Mouse (Mus musculus) forebrain, embryonic 13.5 days (tissue): ENCODE data around the gene H2-Ke6. TPM values are rescaled to one million over a fixed set of nuclear protein-coding genes. Genes with fewer than 3 reads are reported as not detected.
A peak's percentile ranks its signal among the peaks of the same experiment; 100 is the strongest.

Experiments
- ATAC-seq: fragments of 200-750 bp; cut with Nextera tagmentation; 2 replicates; pipeline ENCODE4 v1.8.0; 2017
- H3K27ac ChIP-seq: fragments of 300-500 bp; sonication (generic); 2 replicates; pipeline ENCODE4 v1.5.1; 2015; ENCODE audit warnings: inconsistent platforms, mild to moderate bottlenecking, moderate library complexity
- H3K27me3 ChIP-seq: fragments of 300-500 bp; sonication (generic); 2 replicates; pipeline ENCODE4 v1.6.1; 2015; ENCODE audit warnings: mild to moderate bottlenecking, inconsistent platforms
- H3K36me3 ChIP-seq: fragments of 300-500 bp; sonication (generic); 2 replicates; pipeline ENCODE4 v1.6.1; 2015; ENCODE audit warnings: mild to moderate bottlenecking, inconsistent platforms; ENCODE audit not compliant: poor library complexity, severe bottlenecking
- H3K4me1 ChIP-seq: fragments of 300-500 bp; sonication (generic); 2 replicates; pipeline ENCODE4 v1.6.1; 2015; ENCODE audit warnings: inconsistent platforms
- H3K4me2 ChIP-seq: fragments of 300-500 bp; sonication (generic); 2 replicates; pipeline ENCODE4 v1.6.1; 2015; ENCODE audit warnings: inconsistent platforms, mild to moderate bottlenecking, moderate library complexity
- H3K4me3 ChIP-seq: fragments of 300-500 bp; sonication (generic); 2 replicates; pipeline ENCODE4 v1.5.1; 2015; ENCODE audit warnings: mild to moderate bottlenecking, inconsistent platforms
- H3K9ac ChIP-seq: fragments of 300-500 bp; sonication (generic); 2 replicates; pipeline ENCODE4 v1.6.1; 2015; ENCODE audit warnings: mild to moderate bottlenecking, inconsistent platforms
- H3K9me3 ChIP-seq: fragments of 300-500 bp; sonication (generic); replicated peaks from 2 replicates; pipeline ENCODE4 v1.6.1; 2016; ENCODE audit warnings: inconsistent platforms
- WGBS: fragments of 180-500 bp; shearing (Covaris S2); methylation state at CpG from one replicate; pipeline ENCODE4 v1.1.7; 2015; 5-methylcytosine and 5-hydroxymethylcytosine counted together
- polyA plus RNA-seq: library from polyadenylated mRNA; unstranded; fragments of >200 nt; fragmentation: Nextera tagmentation; extraction: Ambion mirVana; gene quantifications from 2 replicates; pipeline ENCODE4 v1.2.1, GENCODE M21; 2015

H2-Ke6 gene
- polyA plus RNA-seq, 1 experiment from 2014 or later: 76.0 TPM

DNA sequence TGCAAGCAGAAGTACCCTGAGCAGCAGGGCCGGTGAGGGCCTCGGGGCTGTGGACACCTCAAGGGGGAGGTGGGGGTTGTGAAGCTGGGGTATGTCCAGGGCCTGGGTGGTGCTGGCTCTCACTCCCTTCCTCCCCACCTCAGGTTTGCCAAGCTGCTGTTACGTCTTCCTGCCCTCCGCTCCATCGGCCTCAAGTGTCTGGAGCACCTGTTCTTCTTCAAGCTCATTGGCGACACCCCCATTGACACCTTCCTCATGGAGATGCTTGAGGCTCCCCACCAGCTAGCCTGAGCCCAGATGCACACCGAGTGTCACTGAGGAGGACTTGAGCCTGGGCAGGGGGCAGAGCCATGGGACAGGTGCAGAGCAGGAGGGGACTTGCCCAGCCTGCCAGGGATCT lies 9.4 kb upstream of the H2-Ke6 start:
- peaks cover 42% of the 10 kb centered on the region for H3K36me3 ChIP-seq
- no peak overlapping the region for H3K4me2 ChIP-seq
- no peaks in the 10 kb centered on the region for H3K9me3 ChIP-seq
- H3K9ac ChIP-seq: no peak overlapping the region
- no peak for ATAC-seq
- 0 out of 2 replicates have a peak, but pooled peaks cover 7% of the 10 kb centered on the region for H3K27me3 ChIP-seq
- 90% methylated on average over 7 of the region's 7 CpGs for WGBS
- no peak overlapping the region for H3K4me3 ChIP-seq
- peaks cover 54% of the 10 kb centered on the region for H3K4me1 ChIP-seq
- H3K27ac ChIP-seq: no peak overlapping the region

DNA sequence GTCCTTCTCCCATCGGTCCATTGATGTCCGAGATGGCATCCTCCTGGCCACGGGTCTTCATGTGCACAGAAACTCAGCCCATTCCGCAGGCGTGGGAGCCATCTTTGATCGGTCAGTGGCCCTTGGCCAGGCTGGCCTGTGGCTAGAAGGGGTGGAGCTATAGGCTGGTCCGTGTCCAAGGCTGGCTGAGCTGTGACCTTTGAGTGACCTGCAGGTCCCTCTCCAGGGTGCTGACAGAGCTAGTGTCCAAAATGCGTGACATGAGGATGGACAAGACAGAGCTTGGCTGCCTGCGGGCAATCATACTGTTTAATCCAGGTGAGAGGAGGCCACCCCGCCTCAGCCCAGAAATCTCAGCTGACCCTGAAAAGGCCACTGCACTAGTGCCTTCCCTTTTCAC lies 8.8 kb upstream of the H2-Ke6 start:
- WGBS: 83% methylated on average over 10 of the region's 10 CpGs
- no peak for ATAC-seq
- peaks cover 54% of the 10 kb centered on the region for H3K4me1 ChIP-seq

DNA sequence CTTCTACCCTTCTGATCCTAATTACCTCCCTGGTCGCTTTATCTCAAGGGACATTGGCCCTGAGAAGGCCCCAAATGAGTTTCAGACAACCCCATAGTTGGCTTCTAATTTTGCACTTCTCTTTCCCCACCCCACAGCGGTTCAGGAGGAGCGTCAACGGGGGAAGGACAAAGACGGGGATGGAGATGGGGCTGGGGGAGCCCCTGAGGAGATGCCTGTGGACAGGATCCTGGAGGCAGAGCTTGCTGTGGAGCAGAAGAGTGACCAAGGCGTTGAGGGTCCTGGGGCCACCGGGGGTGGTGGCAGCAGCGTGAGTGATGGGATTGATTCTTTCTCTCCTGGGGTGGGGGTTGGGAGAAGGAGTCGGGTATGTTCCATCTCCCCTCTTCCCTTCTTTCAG lies 7.7 kb upstream of the H2-Ke6 start:
- 88% methylated on average over 9 of the region's 9 CpGs for WGBS

More for the DNA sequence above, 8.8 kb upstream of the H2-Ke6 start:
- H3K4me3 ChIP-seq: no peak overlapping the region
- H3K36me3 ChIP-seq: peaks cover 42% of the 10 kb centered on the region
- H3K27me3 ChIP-seq: 0 out of 2 replicates have a peak, but pooled peaks cover 7% of the 10 kb centered on the region
- H3K4me2 ChIP-seq: no peak overlapping the region
- H3K9ac ChIP-seq: no peak overlapping the region
- H3K9me3 ChIP-seq: no peaks in the 10 kb centered on the region
- no peak overlapping the region for H3K27ac ChIP-seq

DNA sequence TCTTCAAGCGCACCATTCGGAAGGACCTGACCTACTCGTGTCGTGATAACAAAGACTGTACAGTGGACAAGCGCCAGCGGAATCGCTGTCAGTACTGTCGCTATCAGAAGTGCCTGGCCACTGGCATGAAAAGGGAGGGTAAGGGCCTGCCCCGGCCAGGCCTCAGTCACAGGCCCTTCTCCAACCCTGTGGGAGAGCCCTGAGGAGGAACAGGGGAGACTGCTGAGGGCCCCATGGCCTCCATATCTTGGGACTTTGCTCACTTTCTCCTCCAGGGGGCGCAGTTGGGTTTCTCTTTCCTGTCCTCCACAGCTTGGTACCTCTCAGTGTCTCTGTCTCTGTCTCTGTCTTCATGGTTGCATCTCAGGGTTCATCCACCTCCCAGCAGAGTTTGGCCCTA lies 6.2 kb upstream of the H2-Ke6 start:
- no peak overlapping the region for H3K27ac ChIP-seq
- H3K4me1 ChIP-seq: peaks cover 54% of the 10 kb centered on the region
- no peaks in the 10 kb centered on the region for H3K9me3 ChIP-seq
- no peak for ATAC-seq
- peaks cover 52% of the 10 kb centered on the region for H3K36me3 ChIP-seq
- H3K9ac ChIP-seq: no peak overlapping the region
- no peak overlapping the region for H3K4me3 ChIP-seq
- no peaks in the 10 kb centered on the region for H3K27me3 ChIP-seq
- 78% methylated on average over 10 of the region's 10 CpGs for WGBS
- H3K4me2 ChIP-seq: no peak overlapping the region

More for the DNA sequence above, 7.7 kb upstream of the H2-Ke6 start:
- H3K4me3 ChIP-seq: no peak overlapping the region
- H3K9me3 ChIP-seq: no peaks in the 10 kb centered on the region
- peaks cover 42% of the 10 kb centered on the region for H3K36me3 ChIP-seq
- no peak overlapping the region for H3K4me2 ChIP-seq
- H3K27me3 ChIP-seq: 0 out of 2 replicates have a peak, but pooled peaks cover 7% of the 10 kb centered on the region
- H3K9ac ChIP-seq: no peak overlapping the region
- H3K4me1 ChIP-seq: peaks cover 51% of the 10 kb centered on the region
- H3K27ac ChIP-seq: no peak overlapping the region
- no peak for ATAC-seq

DNA sequence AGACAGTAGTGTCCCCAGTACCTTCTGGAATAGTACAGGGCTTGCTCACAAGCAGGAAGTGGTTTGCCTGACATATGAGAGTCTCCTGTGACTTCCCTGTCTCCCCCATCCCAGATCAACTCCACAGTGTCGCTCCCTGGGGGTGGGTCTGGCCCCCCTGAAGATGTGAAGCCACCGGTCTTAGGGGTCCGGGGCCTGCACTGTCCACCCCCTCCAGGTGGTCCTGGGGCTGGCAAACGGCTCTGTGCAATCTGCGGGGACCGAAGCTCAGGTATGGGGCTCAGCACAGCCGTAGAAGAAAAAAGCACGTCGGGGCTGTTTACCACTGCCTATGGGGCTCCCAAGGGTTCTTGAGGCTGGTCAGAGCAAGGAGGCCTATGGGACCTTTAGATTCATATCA lies 5.6 kb upstream of the H2-Ke6 start:
- 94% methylated on average over 9 of the region's 9 CpGs for WGBS
- Histone ChIP-seq H3K4me2 (peak overlapping the region; percentile 99), H3K4me1 (peaks cover 54% of the 10 kb centered on the region), H3K36me3 (peaks cover 59% of the 10 kb centered on the region), H3K4me3 (peak overlapping the region; percentile 87; the same call in 1 of the 2 replicates), H3K27me3 (no peaks in the 10 kb centered on the region), H3K9me3 (no peaks in the 10 kb centered on the region), H3K9ac (peak overlapping the region; percentile 94; the same call in 1 of the 2 replicates), H3K27ac (no peak overlapping the region)
- ATAC-seq: no peak

DNA sequence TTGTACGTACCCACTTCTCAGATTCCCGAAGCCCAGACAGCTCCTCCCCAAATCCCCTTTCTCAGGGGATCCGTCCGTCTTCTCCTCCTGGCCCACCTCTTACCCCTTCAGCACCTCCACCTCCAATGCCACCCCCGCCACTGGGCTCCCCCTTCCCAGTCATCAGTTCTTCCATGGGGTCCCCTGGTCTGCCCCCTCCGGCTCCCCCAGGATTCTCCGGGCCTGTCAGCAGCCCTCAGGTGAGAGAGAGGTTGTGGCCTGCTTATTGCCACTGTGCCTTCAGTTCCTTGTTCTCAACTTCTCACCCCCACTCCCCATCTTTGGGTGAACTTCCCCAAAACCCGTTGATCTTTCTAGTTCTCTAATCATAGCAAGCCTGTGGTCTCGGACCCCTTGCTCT lies 4.9 kb upstream of the H2-Ke6 start:
- H3K9ac ChIP-seq: peak overlapping the region; percentile 94
- peak overlapping the region; percentile 99 for H3K4me2 ChIP-seq
- peaks cover 53% of the 10 kb centered on the region for H3K4me1 ChIP-seq
- H3K27me3 ChIP-seq: no peaks in the 10 kb centered on the region
- no peaks in the 10 kb centered on the region for H3K9me3 ChIP-seq
- peak overlapping the region; percentile 97; the same call in 1 of the 2 replicates for H3K27ac ChIP-seq
- WGBS: 64% methylated on average over 8 of the region's 9 CpGs
- H3K36me3 ChIP-seq: peaks cover 58% of the 10 kb centered on the region
- no peak for ATAC-seq
- H3K4me3 ChIP-seq: peak overlapping the region; percentile 87

DNA sequence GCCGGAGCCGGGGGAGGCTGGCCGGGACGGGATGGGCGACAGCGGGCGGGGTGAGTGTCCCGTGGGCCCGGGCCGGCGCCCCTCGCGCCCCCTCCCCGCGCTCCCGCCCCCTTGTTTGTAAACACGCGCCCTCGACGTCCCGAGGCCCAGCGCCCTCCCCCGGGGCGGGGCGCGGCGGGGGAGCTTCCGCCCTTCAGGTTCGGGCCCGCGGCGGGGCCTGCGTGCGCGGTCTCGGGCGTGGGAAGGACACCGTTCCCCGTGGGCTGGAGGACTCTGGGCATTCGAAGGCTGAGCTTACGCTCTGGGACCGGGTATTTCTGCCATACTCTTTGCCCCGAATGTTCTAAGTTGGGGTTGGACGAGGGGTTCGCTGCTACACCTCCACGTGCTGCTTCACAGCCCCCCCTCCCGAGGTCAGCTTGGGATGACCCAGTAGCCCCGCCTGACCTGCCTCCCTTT lies 4.3 kb upstream of the H2-Ke6 start:
- WGBS: 0% methylated on average over 20 of the region's 48 CpGs
- Histone ChIP-seq H3K4me2 (peak overlapping the region; percentile 99), H3K27ac (peak overlapping the region; percentile 97), H3K4me1 (peaks cover 55% of the 10 kb centered on the region), H3K27me3 (no peaks in the 10 kb centered on the region), H3K4me3 (peak overlapping the region; percentile 87), H3K36me3 (peaks cover 52% of the 10 kb centered on the region), H3K9ac (peak overlapping the region; percentile 94), H3K9me3 (no peaks in the 10 kb centered on the region)
- ATAC-seq: 0 out of 2 replicates have a peak, but pooled peaks have one; percentile 1

DNA sequence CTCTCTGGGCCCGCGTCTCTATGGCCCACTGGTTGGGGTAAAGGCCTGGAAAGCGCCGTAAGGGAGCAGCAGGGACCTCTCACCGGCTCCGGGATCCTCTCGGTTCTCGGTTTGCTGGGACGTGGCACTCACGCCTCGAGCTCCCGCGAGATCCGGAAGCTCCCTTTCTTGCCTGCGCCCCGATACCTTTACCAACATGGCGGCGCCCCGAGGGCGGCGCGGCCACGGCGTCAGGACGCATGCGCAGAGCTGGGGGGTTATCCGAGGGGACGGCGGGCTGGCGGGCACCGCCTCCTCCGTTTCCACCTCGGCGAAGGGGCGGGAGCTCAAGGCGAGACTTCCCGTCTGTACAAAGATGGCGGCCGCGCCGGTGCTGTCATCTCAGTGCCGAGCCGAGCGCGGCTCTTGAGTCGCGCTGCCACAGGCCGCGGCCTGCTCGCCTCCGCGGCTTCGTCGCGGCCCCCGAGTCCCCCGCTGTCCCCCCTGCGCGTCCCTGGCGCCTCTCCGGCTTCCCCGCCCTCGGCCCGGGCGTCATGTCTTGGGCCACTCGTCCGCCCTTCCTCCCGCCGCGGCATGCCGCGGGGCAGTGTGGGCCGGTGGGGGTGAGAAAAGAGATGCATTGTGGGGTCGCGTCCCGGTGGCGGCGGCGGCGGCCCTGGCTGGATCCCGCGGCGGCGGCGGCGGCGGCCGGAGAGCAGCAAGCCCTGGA lies 3.8 kb upstream of the H2-Ke6 start, which contains the start of the genes Slc39a7 and Rxrb:
Gene Slc39a7, minus strand, starts transcription at position 218 of the 709 bp plus-strand sequence.
Gene Rxrb, plus strand, starts transcription at position 348 of the 709 bp plus-strand sequence.
- Histone ChIP-seq H3K4me1 (peaks cover 61% of the 10 kb centered on the region), H3K36me3 (peaks cover 46% of the 10 kb centered on the region), H3K4me3 (peak within 1 kb of the TSS; percentile 87), H3K9ac (peak within 1 kb of the TSS; percentile 94), H3K27ac (peak within 1 kb of the TSS; percentile 97), H3K27me3 (no peaks in the 10 kb centered on the region), H3K4me2 (peak within 1 kb of the TSS; percentile 99), H3K9me3 (no peaks in the 10 kb centered on the region)
- peak; percentile 82 for ATAC-seq
- WGBS: under 1% methylated on average over 87 of the region's 88 CpGs

DNA sequence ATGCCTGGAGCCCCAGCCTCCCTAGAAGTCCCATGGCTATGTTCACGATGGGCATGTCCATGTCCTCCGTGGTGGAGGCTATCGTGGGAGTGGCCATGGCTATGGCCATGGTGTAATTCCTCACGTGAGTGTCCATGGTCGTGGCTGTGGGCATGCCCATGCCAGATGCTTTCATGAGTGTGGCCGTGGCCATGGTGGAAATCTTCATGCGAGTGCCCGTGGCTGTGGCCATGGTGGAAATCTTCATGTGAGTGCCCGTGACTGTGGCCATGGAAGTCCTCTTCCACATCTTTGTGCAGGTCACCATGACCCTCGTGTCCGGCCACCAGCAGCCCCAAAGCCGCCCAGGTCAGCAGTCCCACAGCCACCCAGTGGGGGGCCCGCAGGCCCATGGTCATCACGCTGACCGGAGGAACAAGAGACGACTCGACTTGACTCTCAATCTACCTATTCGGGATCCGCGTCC lies 3.0 kb upstream of the H2-Ke6 start:
- peak overlapping the region; percentile 94 for H3K9ac ChIP-seq
- peak overlapping the region; percentile 99 for H3K4me2 ChIP-seq
- no peaks in the 10 kb centered on the region for H3K9me3 ChIP-seq
- 7% methylated on average over 20 of the region's 20 CpGs for WGBS
- peak overlapping the region; percentile 97 for H3K27ac ChIP-seq
- H3K4me1 ChIP-seq: peaks cover 68% of the 10 kb centered on the region
- H3K36me3 ChIP-seq: peaks cover 38% of the 10 kb centered on the region
- ATAC-seq: no peak
- H3K4me3 ChIP-seq: peak overlapping the region; percentile 87
- H3K27me3 ChIP-seq: no peaks in the 10 kb centered on the region

DNA sequence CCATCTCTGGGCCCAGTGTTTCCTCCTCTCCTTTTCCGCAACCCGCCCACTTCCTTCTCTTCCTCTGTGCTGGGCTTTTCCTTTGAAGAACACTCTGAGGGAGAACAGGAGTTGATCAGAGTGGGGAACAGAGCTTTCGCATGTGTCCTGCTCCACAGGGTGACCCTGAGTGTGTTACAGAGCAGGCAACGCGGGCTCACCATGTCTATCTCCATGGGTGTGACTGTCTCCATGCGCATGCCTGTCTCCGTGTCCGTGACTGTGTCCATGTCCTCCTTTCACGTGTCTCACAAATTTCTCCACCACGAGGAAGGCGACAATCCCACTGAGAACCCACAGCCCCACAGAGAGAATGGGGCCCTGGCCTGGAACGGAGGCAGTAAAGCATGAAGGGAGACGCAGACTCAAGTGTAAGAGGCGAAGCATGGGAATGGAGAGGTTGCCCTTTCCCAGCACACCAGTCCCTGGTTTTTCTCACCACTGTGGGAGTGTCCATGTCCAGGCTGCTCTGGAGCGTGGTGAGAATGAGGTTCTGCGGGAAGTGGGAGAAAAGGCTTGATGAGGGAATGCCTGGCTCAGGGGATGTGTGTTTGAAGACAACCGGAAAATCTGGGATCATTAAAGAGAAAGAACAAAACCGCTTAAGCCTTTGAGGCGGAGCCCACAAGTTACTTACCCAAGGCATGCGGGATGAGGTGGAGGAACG lies 2.2 kb upstream of the H2-Ke6 start:
- peaks cover 30% of the 10 kb centered on the region for H3K36me3 ChIP-seq
- WGBS: 75% methylated on average over 21 of the region's 21 CpGs
- no peaks in the 10 kb centered on the region for H3K27me3 ChIP-seq
- H3K9me3 ChIP-seq: no peaks in the 10 kb centered on the region
- peak overlapping the region; percentile 97; the same call in 1 of the 2 replicates for H3K27ac ChIP-seq
- no peak for ATAC-seq
- H3K9ac ChIP-seq: peak overlapping the region; percentile 94
- peak overlapping the region; percentile 99 for H3K4me2 ChIP-seq
- H3K4me3 ChIP-seq: peak overlapping the region; percentile 87
- H3K4me1 ChIP-seq: peaks cover 77% of the 10 kb centered on the region

DNA sequence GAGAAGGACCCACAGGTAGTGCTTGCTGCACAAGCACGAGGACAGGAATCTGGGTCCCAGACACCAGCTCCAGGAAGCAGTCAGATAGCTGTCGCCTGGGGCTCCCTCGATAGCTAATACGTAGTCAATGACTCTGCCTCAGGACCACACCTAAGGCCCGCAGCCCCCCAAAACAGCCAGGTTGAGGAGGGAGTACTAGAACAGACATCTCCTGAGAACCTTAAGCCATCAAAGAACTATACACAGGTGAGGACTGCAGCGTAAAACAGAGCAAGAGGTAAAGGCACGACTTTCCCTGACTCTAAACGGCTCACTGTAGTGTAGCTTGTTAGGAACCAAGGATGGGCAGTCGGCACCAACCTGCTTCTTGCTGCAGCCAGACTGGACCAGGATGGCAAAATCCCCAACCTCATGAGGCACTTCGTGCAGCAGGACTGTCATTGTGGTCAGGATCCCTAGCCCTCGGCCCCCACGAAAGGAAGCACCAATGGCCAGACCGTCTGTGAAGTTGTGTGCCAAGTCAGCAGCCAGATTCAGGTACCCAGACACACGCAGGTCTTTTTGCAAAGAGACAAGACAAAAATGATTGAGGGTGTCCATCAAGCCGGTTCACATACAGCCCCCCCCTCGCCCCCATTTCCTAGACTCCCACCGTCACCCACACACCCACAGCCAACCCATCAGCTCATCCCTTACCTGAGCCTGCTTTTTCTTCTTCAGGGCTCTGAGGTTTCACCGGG lies 1.5 kb upstream of the H2-Ke6 start:
- Histone ChIP-seq H3K9me3 (no peaks in the 10 kb centered on the region), H3K4me1 (peaks cover 78% of the 10 kb centered on the region), H3K27ac (no peak overlapping the region), H3K9ac (peak overlapping the region; percentile 96), H3K4me2 (peak overlapping the region; percentile 99), H3K36me3 (peaks cover 25% of the 10 kb centered on the region), H3K4me3 (peak overlapping the region; percentile 87), H3K27me3 (no peaks in the 10 kb centered on the region)
- WGBS: 88% methylated on average over 18 of the region's 18 CpGs
- no peak for ATAC-seq
